Mouse (Mus musculus): ENCODE measurements around the gene Pmch. TPM values are rescaled to one million over a fixed set of nuclear protein-coding genes. Genes with fewer than 3 reads are reported as not detected.
A peak's percentile ranks its signal among the peaks of the same experiment; 100 is the strongest.

The Pmch gene
- polyA plus RNA-seq, 1 experiment: not detected

DNA sequence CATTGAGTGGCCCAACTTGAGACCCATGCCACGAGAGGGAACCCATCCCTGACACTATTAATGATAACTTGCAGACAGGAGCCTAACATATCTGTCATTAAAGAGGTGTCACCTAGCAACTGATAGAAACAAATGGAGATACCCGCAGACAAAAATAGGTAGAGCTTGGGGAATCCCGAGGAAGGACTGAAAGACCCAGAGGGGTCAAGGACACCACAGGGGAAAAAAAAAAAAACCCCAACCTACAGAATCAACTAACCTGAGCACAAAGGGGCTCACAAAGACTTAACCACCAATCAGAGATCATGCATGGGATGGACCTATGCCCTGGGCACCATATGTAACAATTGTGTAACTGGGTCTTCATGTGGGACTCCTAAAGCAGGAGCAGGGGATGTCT is 23.5 kb upstream of the Pmch start:
- WGBS: 88% methylated on average over 3 of the region's 3 CpGs
- TF ChIP-seq CTCF (conservative IDR thresholded peaks at IDR 0.05; ENCODE audit: insufficient read depth, insufficient read length, low read depth, low read length) (no peak), POLR2A (IDR thresholded peaks at IDR 0.05; ENCODE audit: low read depth, low read length) (no peak)
- DNase-seq: no peak
- H3K27me3 ChIP-seq (replicated peaks; ENCODE audit: control insufficient read depth, insufficient read depth, low read length): no peaks in the 10 kb centered on the region
- no peaks in the 10 kb centered on the region for H3K4me1 ChIP-seq (ENCODE audit: control insufficient read depth, insufficient read depth, low read length)
- H3K27ac ChIP-seq (ENCODE audit: insufficient read depth, low read depth, low read length): no peak overlapping the region
- H3K36me3 ChIP-seq (ENCODE audit: control insufficient read depth, insufficient read depth, low read length): no peaks in the 10 kb centered on the region
- no peak overlapping the region for H3K4me3 ChIP-seq (ENCODE audit: insufficient read depth, low read depth, low read length)

- no peaks in the 10 kb centered on the region for H3K36me3 ChIP-seq (ENCODE audit: control insufficient read depth, insufficient read depth, low read length)
- H3K4me1 ChIP-seq (ENCODE audit: control insufficient read depth, insufficient read depth, low read length): no peaks in the 10 kb centered on the region
- H3K4me3 ChIP-seq (ENCODE audit: insufficient read depth, low read depth, low read length): no peak overlapping the region
- TF ChIP-seq POLR2A (IDR thresholded peaks at IDR 0.05; ENCODE audit: low read depth, low read length): no peak
- TF ChIP-seq CTCF (conservative IDR thresholded peaks at IDR 0.05; ENCODE audit: insufficient read depth, insufficient read length, low read depth, low read length): no peak
- no peak overlapping the region for H3K27ac ChIP-seq (ENCODE audit: insufficient read depth, low read depth, low read length)
- H3K27me3 ChIP-seq (replicated peaks; ENCODE audit: control insufficient read depth, insufficient read depth, low read length): no peaks in the 10 kb centered on the region
- WGBS: 91% methylated on average over 2 of the region's 2 CpGs
- DNase-seq: no peak
Measured at GRCm38 (mm10) chr10:88106169-88106568, 15.3 kb downstream of the Pmch start.

DNA sequence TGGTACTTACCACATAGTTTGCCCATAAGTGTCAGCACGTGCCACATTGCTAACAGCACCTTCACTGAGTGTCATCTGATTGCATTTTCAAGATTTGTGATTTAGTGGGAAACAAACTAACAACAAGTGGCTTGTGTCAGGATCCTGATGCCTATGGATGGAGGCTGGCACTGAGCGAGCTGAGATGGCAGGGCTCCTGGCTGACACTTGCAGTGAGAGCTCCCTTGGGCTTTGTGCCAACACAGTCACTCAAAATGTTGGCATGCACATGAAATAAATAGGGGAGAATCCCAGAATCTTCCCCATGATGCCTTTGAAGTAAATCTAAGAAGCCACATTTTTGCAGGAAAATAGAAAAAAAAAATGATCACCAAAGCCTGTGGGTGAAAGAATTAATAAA is 22.4 kb downstream of the Pmch start:
- no peaks in the 10 kb centered on the region for H3K4me1 ChIP-seq (ENCODE audit: control insufficient read depth, insufficient read depth, low read length)
- no peak overlapping the region for H3K27ac ChIP-seq (ENCODE audit: insufficient read depth, low read depth, low read length)
- DNase-seq: peak; percentile 4
- WGBS: 87% methylated on average over 2 of the region's 2 CpGs
- H3K27me3 ChIP-seq (replicated peaks; ENCODE audit: control insufficient read depth, insufficient read depth, low read length): no peaks in the 10 kb centered on the region
- TF ChIP-seq CTCF (conservative IDR thresholded peaks at IDR 0.05; ENCODE audit: insufficient read depth, insufficient read length, low read depth, low read length) (no peak), POLR2A (IDR thresholded peaks at IDR 0.05; ENCODE audit: low read depth, low read length) (no peak)
- H3K4me3 ChIP-seq (ENCODE audit: insufficient read depth, low read depth, low read length): no peak overlapping the region
- no peaks in the 10 kb centered on the region for H3K36me3 ChIP-seq (ENCODE audit: control insufficient read depth, insufficient read depth, low read length)

DNA sequence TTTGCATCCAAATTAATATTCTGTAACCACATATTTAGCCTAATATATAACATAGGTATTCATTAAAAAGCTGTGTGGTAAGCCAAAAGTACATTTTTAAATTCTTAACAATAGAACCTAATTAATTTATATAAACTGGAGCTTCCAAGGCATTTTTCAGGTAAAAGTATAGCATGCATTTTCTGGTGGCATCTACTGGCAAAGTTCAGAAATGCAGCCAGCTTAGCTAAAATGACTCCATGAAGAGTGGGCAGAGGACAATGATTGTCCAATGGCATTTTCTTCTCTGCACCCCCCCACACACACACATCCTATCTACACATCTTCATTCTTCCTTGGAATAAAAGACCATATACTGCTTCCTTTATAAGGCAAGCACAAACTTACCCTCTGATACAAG is 28.8 kb downstream of the Pmch start:
- no peak for TF ChIP-seq POLR2A (IDR thresholded peaks at IDR 0.05; ENCODE audit: low read depth, low read length)
- TF ChIP-seq CTCF (conservative IDR thresholded peaks at IDR 0.05; ENCODE audit: insufficient read depth, insufficient read length, low read depth, low read length): no peak
- Histone ChIP-seq H3K36me3 (ENCODE audit: control insufficient read depth, insufficient read depth, low read length) (no peaks in the 10 kb centered on the region), H3K4me1 (ENCODE audit: control insufficient read depth, insufficient read depth, low read length) (no peaks in the 10 kb centered on the region), H3K4me3 (ENCODE audit: insufficient read depth, low read depth, low read length) (no peak overlapping the region), H3K27ac (ENCODE audit: insufficient read depth, low read depth, low read length) (no peak overlapping the region), H3K27me3 (replicated peaks; ENCODE audit: control insufficient read depth, insufficient read depth, low read length) (no peaks in the 10 kb centered on the region)
- DNase-seq: no peak

DNA sequence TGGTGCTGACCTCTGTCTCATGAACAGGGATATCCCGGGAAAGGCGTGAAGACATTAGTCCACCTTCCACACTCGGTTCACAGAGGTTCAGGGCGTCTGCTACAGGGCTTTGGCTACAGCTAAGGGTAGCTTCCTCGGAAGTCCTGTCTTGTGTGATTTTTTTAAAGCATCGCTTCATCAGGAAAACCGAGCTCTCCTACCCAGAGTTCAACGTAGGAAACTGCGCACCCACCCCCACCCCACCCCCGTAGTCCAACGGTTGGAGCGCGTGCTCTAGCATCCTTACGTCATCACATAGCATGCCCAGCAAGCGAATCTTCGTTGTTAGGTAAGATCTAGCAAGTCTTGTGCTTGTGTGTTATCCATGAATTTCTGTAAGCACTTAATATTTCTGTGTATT is 44.8 kb downstream of the Pmch start:
- H3K27ac ChIP-seq (ENCODE audit: insufficient read depth, low read depth, low read length): no peak overlapping the region
- whole genome bisulfite sequencing: 96% methylated on average over 16 of the region's 16 CpGs
- H3K27me3 ChIP-seq (replicated peaks; ENCODE audit: control insufficient read depth, insufficient read depth, low read length): no peaks in the 10 kb centered on the region
- no peak for DNase-seq
- H3K4me1 ChIP-seq (ENCODE audit: control insufficient read depth, insufficient read depth, low read length): no peaks in the 10 kb centered on the region
- no peaks in the 10 kb centered on the region for H3K36me3 ChIP-seq (ENCODE audit: control insufficient read depth, insufficient read depth, low read length)
- no peak for TF ChIP-seq POLR2A (IDR thresholded peaks at IDR 0.05; ENCODE audit: low read depth, low read length)
- no peak for TF ChIP-seq CTCF (conservative IDR thresholded peaks at IDR 0.05; ENCODE audit: insufficient read depth, insufficient read length, low read depth, low read length)
- no peak overlapping the region for H3K4me3 ChIP-seq (ENCODE audit: insufficient read depth, low read depth, low read length)

Other genes starting within 250 kb of the Pmch start
- 28.9 and 29.7 TPM in 2 replicates for gene Igf1, start 232.8 kb upstream of the Pmch start, polyA plus RNA-seq (2012; rRNA removed)
- 0.06 and 0.16 TPM in 2 replicates for gene Parpbp, start 55.9 kb downstream of the Pmch start, polyA plus RNA-seq (2012; rRNA removed)
- gene Nup37, start 55.9 kb downstream of the Pmch start, polyA plus RNA-seq (2012; rRNA removed): 4.8 and 7.1 TPM in 2 replicates
- 23.6 and 25.4 TPM in 2 replicates for gene Washc3, start 110.0 kb downstream of the Pmch start, polyA plus RNA-seq (2012; rRNA removed)